Mouse (Mus musculus): Measurements from ENCODE around the gene Dlgap1.

DNA sequence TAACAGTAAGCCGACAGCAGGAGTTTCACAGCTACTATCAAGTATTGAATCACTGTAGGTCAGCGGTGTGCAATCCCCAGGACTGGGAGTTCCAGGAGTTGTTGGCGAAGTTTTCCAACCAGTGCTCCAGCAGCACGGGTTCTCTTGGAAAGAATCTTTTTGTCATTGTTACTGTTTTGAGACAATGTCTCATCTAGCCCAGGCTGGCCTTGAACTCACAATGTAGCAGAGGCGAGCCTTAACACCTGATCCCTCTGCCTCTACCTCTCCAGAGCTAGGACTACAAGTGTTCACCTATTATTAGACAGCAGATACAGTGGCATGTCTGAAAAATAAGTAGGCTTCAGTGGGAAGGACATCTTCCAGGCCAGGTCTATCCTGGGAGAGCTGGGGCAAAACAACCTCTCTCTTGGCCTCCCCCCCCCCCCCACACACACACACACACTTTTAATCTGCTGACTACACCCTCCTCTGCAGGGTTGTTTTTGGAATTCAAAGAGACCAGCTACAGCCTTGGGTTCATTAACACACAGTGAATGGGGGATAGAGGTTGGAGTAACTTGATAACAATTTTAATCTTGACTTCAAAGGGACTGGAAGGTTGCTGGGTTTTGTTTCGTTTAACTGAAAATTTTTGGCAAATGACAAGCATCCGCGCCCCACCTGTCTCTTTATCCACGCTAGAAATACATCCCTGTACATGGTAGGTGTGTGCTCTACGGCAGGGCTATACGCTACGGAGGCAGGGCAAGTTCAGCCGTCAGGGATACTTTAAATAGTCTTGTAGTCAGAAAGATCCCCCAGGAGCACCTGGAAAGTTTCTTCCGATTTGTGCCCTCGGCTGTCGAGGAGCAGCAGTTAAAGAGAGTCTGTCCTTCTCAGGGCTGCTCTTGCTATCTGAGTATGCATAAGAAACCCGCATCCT, 781.6 kb downstream of the Dlgap1 start:
- TF ChIP-seq CTCF (IDR thresholded peaks at IDR 0.05; ENCODE audit: low read depth) (no peak), EP300 (IDR thresholded peaks at IDR 0.05; ENCODE audit: low read depth) (no peak)
